Mouse (Mus musculus): ENCODE measurements around the gene Hgd. TPM values are rescaled to one million over a fixed set of nuclear protein-coding genes. Genes with fewer than 3 reads are reported as not detected.

Gene Hgd
- 0.26 and 0.53 TPM in 2 replicates for polyA plus RNA-seq (2014; fragmentation: Nextera tagmentation; extraction: Ambion mirVana)

GRCm38 (mm10) chr16:37579994-37580393 is at the start of gene Hgd:
Gene Hgd (plus strand): TSS chr16:37580153.
- no peaks in the 10 kb centered on the region for H3K9me3 ChIP-seq (ENCODE audit: control insufficient read depth, low read length)
- 66% methylated on average over 4 of the region's 4 CpGs for WGBS
- no peaks in the 10 kb centered on the region for H3K36me3 ChIP-seq (ENCODE audit: control insufficient read depth, insufficient read depth, low read length)
- H3K27me3 ChIP-seq (ENCODE audit: control insufficient read depth, insufficient read depth, low read length), result no peaks in the 10 kb centered on the region
- no peak within 1 kb of the TSS for H3K27ac ChIP-seq (ENCODE audit: low read depth, low read length)
- no peak within 1 kb of the TSS for H3K4me3 ChIP-seq (ENCODE audit: low read length)
- 0 out of 2 replicates have a peak, but pooled peaks cover 5% of the 10 kb centered on the region for H3K4me1 ChIP-seq (ENCODE audit: control insufficient read depth, insufficient read depth, low read length)
- no peak within 1 kb of the TSS for H3K9ac ChIP-seq (ENCODE audit: low read depth, low read length)
- no peak within 1 kb of the TSS for H3K4me2 ChIP-seq (replicated peaks; ENCODE audit: low read depth, low read length)
- ATAC-seq (ENCODE audit: low FRiP score, low TSS enrichment), result no peak

- no peaks in the 10 kb centered on the region for H3K9me3 ChIP-seq (ENCODE audit: control insufficient read depth, low read length)
- H3K4me2 ChIP-seq (replicated peaks; ENCODE audit: low read depth, low read length), result no peak overlapping the region
- H3K4me3 ChIP-seq (ENCODE audit: low read length), result no peak overlapping the region
- no peak overlapping the region for H3K9ac ChIP-seq (ENCODE audit: low read depth, low read length)
- H3K36me3 ChIP-seq (ENCODE audit: control insufficient read depth, insufficient read depth, low read length), result peaks cover 15% of the 10 kb centered on the region
- no peak overlapping the region for H3K27ac ChIP-seq (ENCODE audit: low read depth, low read length)
- WGBS, result 94% methylated on average over 6 of the region's 6 CpGs
- no peaks in the 10 kb centered on the region for H3K4me1 ChIP-seq (ENCODE audit: control insufficient read depth, insufficient read depth, low read length)
- no peaks in the 10 kb centered on the region for H3K27me3 ChIP-seq (ENCODE audit: control insufficient read depth, insufficient read depth, low read length)
- ATAC-seq (ENCODE audit: low FRiP score, low TSS enrichment), result no peak
These were observed 49.8 kb upstream of the Hgd start for GRCm38 (mm10) chr16:37530170-37530569.

- Histone ChIP-seq H3K9me3 (ENCODE audit: control insufficient read depth, low read length) (no peaks in the 10 kb centered on the region), H3K4me3 (ENCODE audit: low read length) (no peak overlapping the region), H3K4me1 (ENCODE audit: control insufficient read depth, insufficient read depth, low read length) (no peaks in the 10 kb centered on the region), H3K4me2 (replicated peaks; ENCODE audit: low read depth, low read length) (no peak overlapping the region), H3K27me3 (ENCODE audit: control insufficient read depth, insufficient read depth, low read length) (no peaks in the 10 kb centered on the region), H3K9ac (ENCODE audit: low read depth, low read length) (no peak overlapping the region), H3K36me3 (ENCODE audit: control insufficient read depth, insufficient read depth, low read length) (peaks cover 17% of the 10 kb centered on the region), H3K27ac (ENCODE audit: low read depth, low read length) (no peak overlapping the region)
- no peak for ATAC-seq (ENCODE audit: low FRiP score, low TSS enrichment)
- WGBS, result 95% methylated on average over 1 of the region's 1 CpGs
These were observed 47.9 kb upstream of the Hgd start for GRCm38 (mm10) chr16:37532046-37532445.

GRCm38 (mm10) chr16:37533369-37534068 is 46.4 kb upstream of the Hgd start:
- H3K4me1 ChIP-seq (ENCODE audit: control insufficient read depth, insufficient read depth, low read length), result peaks cover 3% of the 10 kb centered on the region; the same call in 1 of the 2 replicates
- no peak overlapping the region for H3K9ac ChIP-seq (ENCODE audit: low read depth, low read length)
- WGBS, result 88% methylated on average over 8 of the region's 8 CpGs
- ATAC-seq (ENCODE audit: low FRiP score, low TSS enrichment), result no peak
- no peak overlapping the region for H3K4me2 ChIP-seq (replicated peaks; ENCODE audit: low read depth, low read length)
- peaks cover 17% of the 10 kb centered on the region for H3K36me3 ChIP-seq (ENCODE audit: control insufficient read depth, insufficient read depth, low read length)
- H3K9me3 ChIP-seq (ENCODE audit: control insufficient read depth, low read length), result no peaks in the 10 kb centered on the region
- H3K27ac ChIP-seq (ENCODE audit: low read depth, low read length), result no peak overlapping the region
- no peaks in the 10 kb centered on the region for H3K27me3 ChIP-seq (ENCODE audit: control insufficient read depth, insufficient read depth, low read length)
- no peak overlapping the region for H3K4me3 ChIP-seq (ENCODE audit: low read length)

- Histone ChIP-seq H3K4me1 (ENCODE audit: control insufficient read depth, insufficient read depth, low read length) (peaks cover 7% of the 10 kb centered on the region; the same call in 1 of the 2 replicates), H3K4me3 (ENCODE audit: low read length) (peak overlapping the region; percentile 89), H3K4me2 (replicated peaks; ENCODE audit: low read depth, low read length) (peak overlapping the region; percentile 48), H3K27me3 (ENCODE audit: control insufficient read depth, insufficient read depth, low read length) (no peaks in the 10 kb centered on the region), H3K36me3 (ENCODE audit: control insufficient read depth, insufficient read depth, low read length) (peaks cover 21% of the 10 kb centered on the region), H3K27ac (ENCODE audit: low read depth, low read length) (peak overlapping the region; percentile 59; the same call in 1 of the 2 replicates), H3K9ac (ENCODE audit: low read depth, low read length) (peak overlapping the region; percentile 84), H3K9me3 (ENCODE audit: control insufficient read depth, low read length) (no peaks in the 10 kb centered on the region)
- WGBS, result under 1% methylated on average over 22 of the region's 22 CpGs
- peak; percentile 63 for ATAC-seq (ENCODE audit: low FRiP score, low TSS enrichment)
These were observed 40.7 kb upstream of the Hgd start for GRCm38 (mm10) chr16:37539240-37539610.

- Histone ChIP-seq H3K9me3 (ENCODE audit: control insufficient read depth, low read length) (no peaks in the 10 kb centered on the region), H3K4me1 (ENCODE audit: control insufficient read depth, insufficient read depth, low read length) (peaks cover 7% of the 10 kb centered on the region; the same call in 1 of the 2 replicates), H3K27ac (ENCODE audit: low read depth, low read length) (peak within 1 kb of the TSS; percentile 74), H3K9ac (ENCODE audit: low read depth, low read length) (peak within 1 kb of the TSS; percentile 84), H3K27me3 (ENCODE audit: control insufficient read depth, insufficient read depth, low read length) (no peaks in the 10 kb centered on the region), H3K4me3 (ENCODE audit: low read length) (peak within 1 kb of the TSS; percentile 89), H3K4me2 (replicated peaks; ENCODE audit: low read depth, low read length) (peak within 1 kb of the TSS; percentile 60), H3K36me3 (ENCODE audit: control insufficient read depth, insufficient read depth, low read length) (peaks cover 17% of the 10 kb centered on the region)
- peak; percentile 99 for ATAC-seq (ENCODE audit: low FRiP score, low TSS enrichment)
- WGBS, result 1% methylated on average over 41 of the region's 41 CpGs
These were observed 40.1 kb upstream of the Hgd start, which contains the start of the genes Gtf2e1 and Rabl3 for GRCm38 (mm10) chr16:37539611-37540580. Gene Gtf2e1 (minus strand): TSS chr16:37539789. Gene Rabl3 (plus strand): TSS chr16:37539885.

- peaks cover 7% of the 10 kb centered on the region; the same call in 1 of the 2 replicates for H3K4me1 ChIP-seq (ENCODE audit: control insufficient read depth, insufficient read depth, low read length)
- WGBS, result 89% methylated on average over 6 of the region's 6 CpGs
- H3K4me3 ChIP-seq (ENCODE audit: low read length), result peak overlapping the region; percentile 89; the same call in 1 of the 2 replicates
- H3K9ac ChIP-seq (ENCODE audit: low read depth, low read length), result 0 out of 2 replicates have a peak overlapping the region, but pooled peaks have one; percentile 84
- peaks cover 11% of the 10 kb centered on the region; the same call in 1 of the 2 replicates for H3K36me3 ChIP-seq (ENCODE audit: control insufficient read depth, insufficient read depth, low read length)
- H3K4me2 ChIP-seq (replicated peaks; ENCODE audit: low read depth, low read length), result peak overlapping the region; percentile 60
- no peaks in the 10 kb centered on the region for H3K27me3 ChIP-seq (ENCODE audit: control insufficient read depth, insufficient read depth, low read length)
- H3K9me3 ChIP-seq (ENCODE audit: control insufficient read depth, low read length), result no peaks in the 10 kb centered on the region
- H3K27ac ChIP-seq (ENCODE audit: low read depth, low read length), result no peak overlapping the region
- ATAC-seq (ENCODE audit: low FRiP score, low TSS enrichment), result no peak
These were observed 39.2 kb upstream of the Hgd start for GRCm38 (mm10) chr16:37540776-37541175.

GRCm38 (mm10) chr16:37546312-37546711 is 33.6 kb upstream of the Hgd start:
- Histone ChIP-seq H3K4me3 (ENCODE audit: low read length) (no peak overlapping the region), H3K9ac (ENCODE audit: low read depth, low read length) (no peak overlapping the region), H3K9me3 (ENCODE audit: control insufficient read depth, low read length) (no peaks in the 10 kb centered on the region), H3K27ac (ENCODE audit: low read depth, low read length) (no peak overlapping the region), H3K36me3 (ENCODE audit: control insufficient read depth, insufficient read depth, low read length) (peaks cover 11% of the 10 kb centered on the region; the same call in 1 of the 2 replicates), H3K4me2 (replicated peaks; ENCODE audit: low read depth, low read length) (no peak overlapping the region), H3K4me1 (ENCODE audit: control insufficient read depth, insufficient read depth, low read length) (no peaks in the 10 kb centered on the region), H3K27me3 (ENCODE audit: control insufficient read depth, insufficient read depth, low read length) (no peaks in the 10 kb centered on the region)
- ATAC-seq (ENCODE audit: low FRiP score, low TSS enrichment), result no peak
- 91% methylated on average over 5 of the region's 5 CpGs for WGBS

Measured in kidney, embryonic 14.5 days (tissue).